Mouse (Mus musculus) heart, adult 18-20 months (tissue): ENCODE results near the gene Ntrk3. TPM values are rescaled to one million over a fixed set of nuclear protein-coding genes. Genes with fewer than 3 reads are reported as not detected.

Source experiments
- DNase-seq, 2 experiments: peaks; one replicate each; pipeline ENCODE4 v3.0.0; 2021 to 2022; ENCODE audit warnings: mixed read lengths in 1 of 2
- total RNA-seq, 2 experiments: library from RNA; stranded (reverse); gene quantifications; 2 replicates each; pipeline ENCODE4 v1.2.3; 2021

The Ntrk3 gene
- total RNA-seq, 2 experiments from 2014 or later = 0.97 to 3.9 TPM

DNA sequence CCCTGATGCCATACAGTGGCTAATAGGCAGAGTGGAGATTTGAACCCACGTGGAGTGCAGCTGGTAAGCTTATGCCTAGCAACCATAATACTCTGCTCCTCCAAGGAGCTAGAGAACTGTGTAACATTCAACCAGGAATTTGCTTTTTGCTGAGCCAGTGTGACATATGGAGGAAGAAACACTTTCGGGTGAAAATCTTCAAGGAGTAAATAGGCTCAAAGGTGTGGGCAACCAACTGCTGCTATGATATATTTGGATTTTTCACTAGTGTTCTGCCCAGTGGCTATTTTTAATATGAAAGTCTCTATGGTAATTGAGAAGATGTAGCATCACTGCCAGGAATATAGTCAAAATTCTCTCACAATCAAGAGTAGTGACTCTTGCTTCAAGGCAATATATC lies 409.5 kb downstream of the Ntrk3 start:
- no peak for DNase-seq

DNA sequence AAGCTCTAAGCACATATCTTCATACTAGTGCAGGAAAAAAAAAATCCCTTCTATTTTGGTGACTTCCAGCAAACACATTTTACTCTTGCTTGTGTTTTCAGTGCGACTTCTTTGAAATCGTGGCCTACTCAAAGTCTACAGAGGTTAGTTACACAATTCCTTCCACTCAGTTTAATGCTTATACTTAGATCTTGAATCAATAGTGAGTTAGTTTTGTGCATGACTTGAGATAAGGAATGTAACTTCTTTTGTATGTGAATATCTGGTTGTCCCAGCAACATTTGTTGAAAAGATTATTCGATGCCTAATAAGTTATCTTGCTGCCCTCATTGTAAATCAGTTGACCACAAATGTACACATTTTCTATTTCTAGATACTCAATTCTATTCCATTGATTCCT lies 411.6 kb downstream of the Ntrk3 start:
- no peak for DNase-seq

DNA sequence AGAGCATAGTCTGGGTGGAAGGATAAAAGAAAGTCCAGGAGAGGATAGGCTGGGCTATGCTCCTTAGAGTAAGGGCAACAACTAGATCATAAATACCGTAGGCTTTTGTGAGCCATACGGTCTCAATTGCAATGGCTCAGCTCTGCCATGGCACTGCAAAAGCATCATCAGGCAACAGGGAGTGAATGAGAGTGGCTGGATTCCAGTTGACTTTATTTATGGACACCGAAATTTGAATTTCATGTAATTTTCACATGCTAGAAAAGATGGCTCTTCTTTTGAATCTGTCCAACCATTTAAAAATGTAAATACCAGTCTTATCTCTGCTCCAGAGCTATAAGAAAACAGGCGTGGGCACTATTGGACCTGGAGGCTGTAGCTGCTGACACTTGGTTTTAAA lies 419.2 kb downstream of the Ntrk3 start:
- no peak for DNase-seq

DNA sequence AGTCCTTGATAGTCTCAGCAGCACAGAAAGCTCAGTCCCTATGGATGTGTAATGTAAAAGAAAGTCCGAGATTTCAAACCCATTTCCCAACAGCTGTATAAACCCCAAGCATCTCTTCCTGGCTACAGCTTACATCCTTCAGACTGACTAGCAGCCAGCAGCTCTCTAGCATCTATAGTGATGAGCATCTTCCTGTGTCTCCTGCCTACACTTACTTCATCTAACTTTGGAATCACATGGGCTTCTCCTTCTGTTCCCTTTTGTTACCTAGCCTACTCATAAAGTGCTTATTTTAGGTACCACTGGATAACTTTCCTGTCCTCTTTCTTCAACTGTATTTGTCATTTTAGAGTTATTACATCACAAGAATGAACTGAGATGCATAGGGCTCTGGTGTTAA lies 432.0 kb downstream of the Ntrk3 start:
- no peak for DNase-seq

DNA sequence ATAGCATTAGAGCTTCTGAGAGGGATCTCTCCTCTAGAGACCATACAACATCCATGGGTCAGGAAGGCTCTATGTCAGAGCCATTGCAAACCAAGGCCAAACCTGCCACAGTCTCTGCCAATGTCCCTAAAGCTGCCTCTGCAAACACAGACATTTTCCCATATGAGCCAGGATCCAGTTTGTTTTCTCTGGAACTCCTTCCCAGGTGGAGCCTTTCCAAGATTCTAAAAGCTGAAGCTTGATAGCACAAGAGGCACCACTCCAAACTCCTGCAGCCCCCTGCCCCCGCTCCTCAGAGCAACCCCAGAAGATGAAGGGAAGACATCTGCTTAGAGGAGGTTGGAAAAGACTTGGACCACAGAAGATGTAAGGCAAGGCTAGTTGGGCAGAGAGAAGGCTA lies 432.8 kb downstream of the Ntrk3 start:
- DNase-seq = peak; percentile 0 to 5

DNA sequence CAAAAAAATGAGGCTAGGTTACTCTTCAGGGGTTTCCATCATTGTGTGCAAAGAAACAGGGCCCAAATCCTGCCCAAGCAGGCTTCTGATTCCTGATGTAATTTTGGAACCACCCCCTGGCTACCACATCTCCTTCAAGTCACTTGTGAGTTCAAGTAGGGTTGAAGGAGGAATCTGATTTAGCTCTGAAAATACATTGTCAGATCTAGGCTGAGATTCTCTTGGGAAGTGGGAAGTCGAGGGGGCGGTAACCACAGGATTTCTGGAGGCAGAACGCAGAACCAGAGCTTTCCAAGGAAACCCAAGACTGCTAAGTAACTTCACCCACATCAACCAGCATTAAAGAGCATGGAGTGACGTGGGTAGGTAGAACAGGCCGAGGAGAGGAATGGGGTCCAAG lies 440.5 kb downstream of the Ntrk3 start:
- no peak for DNase-seq

DNA sequence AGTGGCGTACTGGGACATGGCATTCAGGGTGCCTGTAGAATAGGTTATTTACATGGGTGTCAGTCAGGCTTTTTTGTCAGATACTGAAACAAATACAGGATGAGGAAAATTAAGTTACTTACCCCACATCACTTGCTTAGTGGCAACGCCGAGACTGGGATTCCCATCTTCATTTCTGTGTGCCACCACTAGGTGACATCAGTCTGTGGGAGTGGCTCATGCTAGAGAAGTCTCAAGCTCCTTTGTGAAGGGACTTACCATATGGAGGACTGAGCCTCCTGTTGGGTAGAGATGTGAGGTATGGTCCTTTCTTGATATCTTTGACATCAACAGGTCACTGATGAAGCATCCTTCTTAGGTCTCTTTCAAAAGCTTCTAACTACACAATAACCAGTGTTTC lies 443.5 kb downstream of the Ntrk3 start:
- DNase-seq = peak in 1 of 2 experiments; percentile 12

DNA sequence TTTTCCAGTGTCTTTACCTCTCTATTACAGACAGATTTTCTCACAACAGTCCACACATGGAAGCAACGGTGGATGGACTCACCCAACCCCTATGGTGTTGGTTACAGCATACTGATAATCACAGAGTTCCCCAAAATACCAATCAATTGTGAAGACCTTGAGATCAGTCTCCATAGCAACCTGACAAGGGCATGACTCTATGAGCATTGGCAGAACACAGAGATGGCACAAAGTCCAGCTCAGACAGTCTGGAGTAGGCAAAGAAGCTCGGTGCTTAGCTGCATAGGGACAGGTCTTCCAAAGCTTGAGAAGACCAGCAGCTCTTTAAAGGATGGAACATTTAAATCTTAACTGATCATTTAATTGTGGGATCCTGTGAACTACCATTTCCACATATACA lies 447.6 kb downstream of the Ntrk3 start:
- DNase-seq = no peak

DNA sequence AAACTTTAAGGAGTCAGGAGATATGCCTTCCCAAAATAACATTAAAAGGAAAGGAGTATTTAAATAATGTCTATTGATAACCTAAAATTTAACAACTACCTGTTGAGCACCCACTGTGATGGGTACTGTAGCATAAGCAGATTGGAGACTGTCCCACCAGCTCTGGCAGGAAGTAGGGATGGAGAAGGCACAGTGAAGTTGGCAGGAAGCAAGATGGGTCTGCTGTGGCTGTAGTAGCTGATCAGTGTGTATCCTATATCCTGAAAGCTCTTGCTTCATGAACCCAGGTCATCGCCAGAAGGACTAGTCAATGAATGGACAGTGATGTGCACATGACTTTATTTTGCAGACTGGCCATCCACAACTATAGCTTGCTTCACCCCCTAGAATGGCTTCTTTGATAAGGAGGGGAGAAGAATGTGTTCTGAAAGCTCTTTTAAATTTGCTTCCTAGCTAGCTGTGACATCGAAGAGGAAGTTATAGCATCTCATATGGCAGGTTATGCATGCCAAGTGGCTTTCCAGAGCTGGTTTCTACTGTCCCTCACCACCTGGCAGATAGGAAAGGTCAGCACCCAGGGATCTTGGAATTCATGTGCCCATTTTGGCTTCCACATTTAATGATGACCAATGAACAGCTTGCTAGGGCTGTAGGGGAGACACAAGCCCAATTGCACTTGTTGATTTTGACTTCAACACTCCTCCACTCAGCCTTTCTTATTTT lies 451.1 kb downstream of the Ntrk3 start:
- no peak for DNase-seq

DNA sequence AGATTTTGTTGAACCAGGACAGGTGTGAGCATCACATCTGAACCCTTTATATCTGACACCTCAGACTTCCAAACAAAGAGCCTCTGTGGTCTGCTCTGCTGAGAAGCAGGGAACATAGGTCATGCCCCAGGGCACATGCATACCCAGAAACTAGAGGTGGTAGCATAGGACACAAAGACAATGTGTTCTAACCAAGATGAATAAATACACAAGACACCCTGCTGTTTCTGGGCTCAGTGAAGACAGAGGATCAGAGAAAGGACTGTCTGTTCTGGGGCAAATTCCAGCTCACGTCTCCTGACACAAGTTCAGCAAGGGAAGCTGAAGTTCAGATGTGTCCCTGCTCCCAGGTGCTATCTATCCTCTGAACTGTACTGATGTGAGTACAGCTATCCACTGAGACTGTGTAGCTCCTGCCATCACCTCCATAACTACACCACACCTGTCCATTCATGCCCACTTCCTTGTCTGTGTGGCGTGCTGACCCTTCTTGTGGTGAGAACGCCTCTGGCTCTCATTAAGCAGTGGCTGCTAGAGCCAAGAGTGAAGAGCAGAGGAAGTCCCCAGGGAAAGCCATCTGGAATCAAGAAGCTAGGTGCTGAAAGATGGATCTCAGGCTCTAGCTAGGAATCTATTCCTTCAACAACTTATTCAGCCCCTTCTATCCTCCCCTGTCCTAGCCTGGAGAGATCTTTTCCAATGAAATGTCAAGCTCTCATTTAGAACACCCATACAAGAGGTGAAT lies 468.1 kb downstream of the Ntrk3 start:
- no peak for DNase-seq

DNA sequence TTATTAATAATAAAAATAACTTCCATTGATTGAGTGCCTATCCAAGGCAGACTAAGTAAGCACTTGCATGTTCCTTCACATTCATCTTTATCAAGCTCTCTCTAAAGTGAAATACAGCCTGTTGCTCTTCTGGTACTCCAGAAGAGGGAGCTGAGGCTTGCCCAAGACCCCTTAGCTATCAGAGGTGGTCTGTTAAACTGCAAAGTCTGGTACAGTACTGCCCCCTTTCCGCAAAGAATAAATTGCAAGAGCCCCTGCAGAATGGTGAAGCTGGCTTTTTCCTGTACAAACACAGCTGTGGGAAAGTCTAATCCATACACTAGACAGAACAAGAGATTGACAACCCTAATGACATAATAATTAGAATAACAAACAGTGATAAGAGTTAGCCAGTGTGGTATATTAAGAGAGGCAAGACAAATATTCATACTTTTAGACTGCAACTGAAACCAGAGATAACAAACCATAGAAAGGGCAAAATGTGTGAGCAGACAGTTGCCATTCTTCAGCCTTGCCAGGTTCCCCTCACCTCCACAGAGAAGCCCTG lies 470.3 kb downstream of the Ntrk3 start:
- DNase-seq = no peak

DNA sequence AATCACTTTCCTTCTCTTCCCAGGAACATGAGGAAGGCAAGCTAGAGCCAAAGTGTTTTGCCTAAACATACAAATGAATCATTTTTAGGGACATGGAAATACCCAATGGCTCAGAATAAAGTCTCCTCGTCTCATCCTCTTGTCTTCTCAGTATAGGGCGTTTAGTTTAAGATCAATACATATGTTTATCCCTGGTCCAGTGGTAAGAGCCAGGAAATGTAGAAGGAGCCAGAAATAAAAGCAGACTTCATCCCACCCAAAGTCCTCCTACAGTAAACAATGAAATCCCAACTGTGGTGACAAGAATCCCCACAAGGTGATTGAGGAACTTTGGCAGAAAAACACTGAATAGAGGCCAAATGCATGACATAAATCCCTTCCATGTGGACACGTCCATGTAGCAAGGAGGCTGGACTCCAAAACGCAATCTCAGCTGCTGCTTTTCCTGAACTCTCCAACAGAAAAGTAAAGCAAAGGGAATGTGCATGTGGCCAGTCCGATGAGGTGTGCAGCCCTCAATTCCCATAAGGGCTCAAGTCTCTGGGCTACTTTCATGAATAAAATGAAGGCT lies 473.3 kb downstream of the Ntrk3 start:
- no peak for DNase-seq

DNA sequence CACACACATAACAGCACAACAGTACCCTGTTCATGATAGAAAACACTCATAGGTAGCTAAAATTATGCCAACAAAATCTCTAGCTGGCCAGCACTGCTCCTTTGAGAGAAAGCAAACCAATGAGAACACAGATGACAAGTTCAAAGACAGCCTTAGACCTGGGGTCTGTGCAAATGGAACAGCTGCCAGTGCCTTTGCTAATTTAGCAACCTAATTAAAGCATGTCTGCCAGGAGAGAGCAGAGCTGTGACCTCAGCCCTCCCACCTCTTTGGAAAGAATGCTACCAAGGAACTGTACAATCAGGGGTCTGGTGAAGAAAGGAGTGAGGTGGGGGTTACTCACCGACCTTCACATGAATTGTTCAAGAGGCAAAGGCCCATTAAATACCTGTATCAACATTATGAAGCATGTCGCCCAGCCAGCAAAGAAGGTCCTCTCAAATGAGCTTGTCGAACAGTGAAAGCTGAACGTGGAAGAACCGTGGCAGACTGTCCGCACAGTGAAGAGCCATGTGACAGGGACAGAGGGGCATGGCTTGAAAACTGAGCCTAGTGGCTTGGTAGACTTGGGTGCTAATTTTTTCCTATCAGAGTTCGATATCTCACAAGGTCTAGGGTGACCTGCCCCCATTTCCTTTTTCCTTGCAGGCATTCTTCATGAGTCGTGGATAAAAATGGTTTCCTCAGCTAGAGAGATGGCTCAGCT lies 476.2 kb downstream of the Ntrk3 start:
- DNase-seq = no peak

DNA sequence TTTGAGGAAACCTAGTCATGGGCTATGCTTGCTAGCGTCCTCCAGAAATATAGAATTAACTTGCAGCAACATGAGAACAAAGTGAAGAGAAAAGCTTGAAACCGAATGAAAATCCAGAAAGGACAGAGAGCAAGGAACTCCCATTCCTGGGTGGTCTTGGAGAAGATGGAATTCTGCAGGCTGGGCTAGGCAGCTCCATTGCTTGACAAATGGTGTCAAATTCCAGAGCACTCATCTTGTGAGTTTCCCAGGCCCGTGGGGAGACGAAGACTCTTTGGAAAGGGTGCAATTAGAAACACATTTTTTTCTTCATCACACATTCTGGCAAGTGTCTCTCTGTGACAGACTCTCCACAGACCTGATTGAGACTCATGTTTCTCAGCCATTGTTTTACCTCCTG lies 479.7 kb downstream of the Ntrk3 start:
- DNase-seq = no peak

DNA sequence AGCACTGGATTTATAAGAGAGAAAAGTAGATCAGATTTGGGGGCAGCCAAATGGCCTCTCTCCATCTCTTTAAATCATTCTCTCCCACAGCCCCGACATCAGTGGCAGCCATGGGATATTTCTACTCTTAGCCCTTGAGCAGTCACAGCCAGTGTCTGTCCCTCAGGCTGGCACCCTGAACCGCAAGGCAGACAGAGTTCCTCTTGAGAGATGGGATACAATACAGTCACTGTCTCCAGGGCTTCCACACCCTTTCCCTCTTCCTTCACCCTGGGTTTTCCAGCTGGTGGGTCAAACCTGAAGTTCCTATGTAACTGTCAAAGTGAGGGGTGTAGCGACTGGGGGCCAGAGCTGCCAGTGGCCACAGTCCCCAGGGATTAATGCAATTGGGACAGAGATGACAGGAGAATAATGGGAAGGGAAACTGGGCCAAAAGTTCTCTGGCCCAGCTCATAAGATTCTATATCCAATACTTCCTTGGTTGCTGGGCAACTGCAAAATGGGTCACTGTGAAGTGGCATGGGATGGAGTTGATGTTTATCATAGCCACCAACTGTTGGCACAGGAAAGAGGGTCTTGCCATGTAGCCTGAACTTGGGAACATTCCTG lies 483.9 kb downstream of the Ntrk3 start:
- DNase-seq = no peak

DNA sequence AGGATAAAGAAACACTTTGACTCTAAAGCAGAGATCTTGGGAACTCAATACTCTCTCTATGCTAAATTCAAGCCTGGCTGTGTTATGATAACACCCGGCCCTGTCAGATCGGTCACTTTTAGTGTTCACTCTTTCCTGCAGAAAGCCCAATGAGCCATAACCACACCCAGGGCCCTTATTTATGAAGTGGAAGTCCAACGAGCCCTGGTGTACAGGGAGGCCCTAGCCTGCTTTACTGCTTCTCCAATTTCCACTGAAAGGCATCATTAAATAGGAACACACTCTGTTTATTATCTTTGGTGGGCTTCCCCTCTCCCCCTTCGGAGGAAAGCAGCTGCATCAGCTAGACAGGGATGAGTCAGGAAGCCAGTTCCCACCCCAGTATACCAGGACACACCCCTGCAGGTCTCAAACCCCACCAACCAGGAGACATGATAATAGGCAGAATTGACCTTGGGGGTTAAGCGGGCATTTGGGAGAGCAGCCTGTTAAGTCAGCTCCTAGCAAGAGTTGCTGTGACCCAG lies 489.6 kb downstream of the Ntrk3 start:
- DNase-seq = no peak

DNA sequence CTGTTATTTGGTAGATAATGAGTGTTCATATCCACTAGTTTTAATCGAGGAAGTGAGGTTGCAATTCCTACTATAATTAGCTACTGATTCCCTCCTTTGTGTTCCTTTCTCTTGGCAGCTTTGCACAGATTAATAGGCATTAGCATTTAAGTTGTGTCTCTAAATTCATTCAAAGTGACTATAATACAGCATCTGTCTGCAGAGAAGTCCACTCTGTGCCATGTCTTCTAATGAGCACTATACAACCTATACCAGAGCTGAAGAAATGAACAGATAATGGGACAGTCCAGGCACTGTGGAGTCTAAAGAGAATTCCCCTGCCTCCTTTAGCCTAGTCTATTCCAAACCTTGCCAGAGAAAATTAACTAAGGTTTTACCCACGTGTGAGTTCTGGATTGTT lies 498.8 kb downstream of the Ntrk3 start:
- no peak for DNase-seq

DNA sequence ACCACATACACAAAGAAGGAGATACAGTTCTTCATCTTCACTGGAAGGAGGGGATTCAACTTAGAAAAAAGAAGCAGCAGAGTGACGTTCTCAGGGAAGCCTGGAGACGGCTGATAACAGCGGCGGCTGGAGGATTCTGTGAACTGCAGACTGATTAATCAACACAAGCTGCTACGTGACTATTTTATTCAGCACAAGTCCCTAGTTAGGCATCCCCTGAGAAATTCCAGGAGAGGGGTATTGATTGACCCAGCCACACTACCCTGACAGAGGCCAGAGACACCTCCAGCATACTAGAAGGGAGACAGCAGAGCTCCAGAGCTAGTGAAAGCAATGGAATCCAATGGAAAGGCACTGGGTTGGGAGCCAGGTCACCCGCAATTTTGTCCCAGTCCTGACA lies 516.1 kb downstream of the Ntrk3 start:
- no peak for DNase-seq

DNA sequence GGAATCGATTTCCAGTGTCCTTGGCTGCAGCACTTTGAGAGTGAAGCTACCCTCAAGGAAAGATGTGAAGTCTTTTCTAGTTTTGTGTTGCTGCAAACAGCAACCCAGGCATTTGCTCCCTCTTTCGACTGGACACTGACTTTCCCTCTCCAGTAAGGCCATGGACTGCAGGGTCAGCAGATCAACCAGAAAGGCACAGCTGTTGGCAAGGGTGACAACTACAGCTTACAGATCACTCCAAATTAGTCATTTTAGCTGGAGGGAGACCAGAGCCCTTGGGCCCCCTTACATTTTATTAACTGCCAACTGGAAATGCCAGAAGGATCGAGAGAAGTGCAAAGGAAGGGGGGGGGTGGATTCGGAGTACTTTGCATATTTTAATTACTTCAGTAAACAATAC lies 516.9 kb downstream of the Ntrk3 start:
- peak; percentile 2 to 4 for DNase-seq

DNA sequence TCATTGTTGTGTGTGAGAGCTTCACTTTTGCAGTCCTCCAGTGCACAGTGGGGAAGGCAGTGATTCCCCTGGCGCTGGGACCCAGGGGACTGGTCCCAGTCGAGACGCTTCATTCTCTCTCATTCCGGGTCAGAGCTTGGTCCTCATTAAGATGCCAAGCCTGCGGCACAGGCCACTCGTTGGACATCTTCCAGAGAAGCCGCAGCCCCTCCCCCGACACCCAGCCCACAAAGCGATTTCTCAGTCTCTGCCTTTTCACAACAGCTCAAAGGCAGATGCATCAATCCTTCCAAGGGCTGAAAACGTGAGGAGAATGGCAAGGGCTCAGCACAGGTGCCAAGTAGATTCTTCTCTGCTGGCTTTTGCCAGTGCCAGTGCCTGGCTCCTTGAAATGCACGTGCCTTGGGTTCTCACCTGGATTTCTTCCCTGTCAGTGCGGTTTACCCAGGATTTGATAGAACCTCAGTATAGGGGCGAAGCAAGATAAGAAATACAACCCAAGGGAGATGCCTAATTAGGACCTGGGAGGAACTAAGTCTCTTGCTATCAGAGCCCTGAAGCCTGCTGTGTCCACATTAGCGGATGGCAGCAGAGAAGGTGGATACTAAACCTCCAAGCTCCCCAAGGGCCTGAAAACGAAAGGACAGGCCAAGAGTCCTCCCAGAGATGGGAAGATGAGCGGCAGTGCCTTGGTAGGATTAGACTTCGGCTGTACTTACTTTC lies 546.7 kb downstream of the Ntrk3 start:
- peak in 1 of 2 experiments; percentile 2 for DNase-seq

DNA sequence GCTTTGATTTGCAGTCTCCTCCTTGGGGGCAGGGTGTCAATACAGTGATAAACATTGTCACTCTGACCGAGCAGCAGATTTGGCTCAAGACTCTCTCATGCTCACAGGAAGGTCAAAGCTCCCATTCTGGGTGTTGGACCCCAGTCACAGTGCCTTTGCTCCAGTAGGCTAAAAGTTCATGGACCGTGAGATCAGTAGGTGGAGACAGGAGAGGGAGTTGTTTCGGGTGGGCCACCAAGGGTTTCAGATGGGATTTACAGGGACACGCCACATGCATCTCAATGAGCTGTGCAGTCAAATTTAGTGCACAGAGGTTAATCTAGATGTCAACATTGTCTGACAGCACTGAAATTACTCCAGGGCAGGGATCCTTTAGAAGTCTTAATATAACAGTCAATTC lies 552.2 kb downstream of the Ntrk3 start:
- DNase-seq = no peak
